Mouse (Mus musculus) kidney, postnatal 14 days (tissue): ENCODE measurements around the gene Zfp804b.
"Not testable (repeated sequence)": the region's sequence is repeated elsewhere in the genome, so short reads cannot be mapped to it uniquely, and the experiment has no call there.

ENCODE experiments used
- DNase-seq: peaks from one replicate; pipeline ENCODE4 v3.0.0; 2022; ENCODE audit warnings: mixed read lengths

The Zfp804b gene

GRCm38 (mm10) chr5:7344145-7345010 lies at the start of gene Zfp804b:
Gene Zfp804b (minus strand): TSS chr5:7344756.
- DNase-seq, result peak; percentile 18

GRCm38 (mm10) chr5:7364616-7365015 lies 20.1 kb upstream of the Zfp804b start:
- DNase-seq, result not testable (repeated sequence)

GRCm38 (mm10) chr5:7345011-7345389 lies 444 bp upstream of the Zfp804b start:
- DNase-seq, result no peak

GRCm38 (mm10) chr5:7325594-7325993 lies 19.0 kb downstream of the Zfp804b start:
- DNase-seq, result no peak

- no peak for DNase-seq
Measured at GRCm38 (mm10) chr5:7303819-7304218, 40.7 kb downstream of the Zfp804b start, which contains the start of gene Tex47. Gene Tex47 (plus strand): TSS chr5:7304119.

GRCm38 (mm10) chr5:7302969-7303368 lies 41.6 kb downstream of the Zfp804b start:
- no peak for DNase-seq

- DNase-seq, result no peak
Measured at GRCm38 (mm10) chr5:7284336-7284735, 60.2 kb downstream of the Zfp804b start.

- DNase-seq, result no peak
Measured at GRCm38 (mm10) chr5:7276659-7277455, 67.7 kb downstream of the Zfp804b start.

- DNase-seq, result no peak
Measured at GRCm38 (mm10) chr5:7177589-7177988, 167.0 kb downstream of the Zfp804b start.

GRCm38 (mm10) chr5:7139658-7140057 lies 204.9 kb downstream of the Zfp804b start:
- no peak for DNase-seq

GRCm38 (mm10) chr5:7102387-7102786 lies 242.2 kb downstream of the Zfp804b start:
- DNase-seq, result no peak

GRCm38 (mm10) chr5:7073936-7074631 lies 270.5 kb downstream of the Zfp804b start:
- no peak for DNase-seq

- no peak for DNase-seq
Measured at GRCm38 (mm10) chr5:7007468-7007867, 337.1 kb downstream of the Zfp804b start.

GRCm38 (mm10) chr5:6983993-6984392 lies 360.6 kb downstream of the Zfp804b start:
- DNase-seq, result no peak

- DNase-seq, result no peak
Measured at GRCm38 (mm10) chr5:6934837-6935236, 409.7 kb downstream of the Zfp804b start.

- DNase-seq, result no peak
Measured at GRCm38 (mm10) chr5:6911290-6911689, 433.3 kb downstream of the Zfp804b start.

GRCm38 (mm10) chr5:6881396-6881795 lies 463.2 kb downstream of the Zfp804b start:
- DNase-seq, result no peak

- DNase-seq, result no peak
Measured at GRCm38 (mm10) chr5:6871566-6871965, 473.0 kb downstream of the Zfp804b start.

- DNase-seq, result no peak
Measured at GRCm38 (mm10) chr5:6870970-6871369, 473.6 kb downstream of the Zfp804b start.

- DNase-seq, result no peak
Measured at GRCm38 (mm10) chr5:6795396-6795795, 549.2 kb downstream of the Zfp804b start.

GRCm38 (mm10) chr5:6769357-6769892 lies 575.1 kb downstream of the Zfp804b start:
- no peak for DNase-seq
